Mouse (Mus musculus): Measurements from ENCODE around the gene Fgd6.

Fgd6 gene

GRCm38 (mm10) chr10:94060190-94060589 is 24.4 kb downstream of the Fgd6 start:
- H3K27me3 ChIP-seq (ENCODE audit: control insufficient read depth, insufficient read depth, low read length, poor library complexity, severe bottlenecking): no peaks in the 10 kb centered on the region
- DNase-seq (ENCODE audit: low read depth, low spot score): peak; percentile 8
- H3K36me3 ChIP-seq (ENCODE audit: control insufficient read depth, insufficient read depth, low read length, poor library complexity, severe bottlenecking): no peaks in the 10 kb centered on the region

- no peaks in the 10 kb centered on the region for H3K36me3 ChIP-seq (ENCODE audit: control insufficient read depth, insufficient read depth, low read length, poor library complexity, severe bottlenecking)
- no peaks in the 10 kb centered on the region for H3K27me3 ChIP-seq (ENCODE audit: control insufficient read depth, insufficient read depth, low read length, poor library complexity, severe bottlenecking)
- DNase-seq (ENCODE audit: low read depth, low spot score): no peak
Observed at GRCm38 (mm10) chr10:94062357-94062756, 26.6 kb downstream of the Fgd6 start.

GRCm38 (mm10) chr10:94066896-94067295 is 31.1 kb downstream of the Fgd6 start:
- no peak for DNase-seq (ENCODE audit: low read depth, low spot score)
- H3K27me3 ChIP-seq (ENCODE audit: control insufficient read depth, insufficient read depth, low read length, poor library complexity, severe bottlenecking): no peaks in the 10 kb centered on the region
- no peaks in the 10 kb centered on the region for H3K36me3 ChIP-seq (ENCODE audit: control insufficient read depth, insufficient read depth, low read length, poor library complexity, severe bottlenecking)

- H3K27me3 ChIP-seq (ENCODE audit: control insufficient read depth, insufficient read depth, low read length, poor library complexity, severe bottlenecking): no peaks in the 10 kb centered on the region
- no peak for DNase-seq (ENCODE audit: low read depth, low spot score)
- no peaks in the 10 kb centered on the region for H3K36me3 ChIP-seq (ENCODE audit: control insufficient read depth, insufficient read depth, low read length, poor library complexity, severe bottlenecking)
Observed at GRCm38 (mm10) chr10:94068701-94069100, 32.9 kb downstream of the Fgd6 start.

- no peaks in the 10 kb centered on the region for H3K27me3 ChIP-seq (ENCODE audit: control insufficient read depth, insufficient read depth, low read length, poor library complexity, severe bottlenecking)
- 0 out of 2 replicates have a peak, but pooled peaks cover 2% of the 10 kb centered on the region for H3K36me3 ChIP-seq (ENCODE audit: control insufficient read depth, insufficient read depth, low read length, poor library complexity, severe bottlenecking)
- no peak for DNase-seq (ENCODE audit: low read depth, low spot score)
Observed at GRCm38 (mm10) chr10:94071641-94072040, 35.8 kb downstream of the Fgd6 start.

GRCm38 (mm10) chr10:94072261-94072915 is 36.6 kb downstream of the Fgd6 start:
- DNase-seq (ENCODE audit: low read depth, low spot score): no peak
- Histone ChIP-seq H3K36me3 (ENCODE audit: control insufficient read depth, insufficient read depth, low read length, poor library complexity, severe bottlenecking) (0 out of 2 replicates have a peak, but pooled peaks cover 2% of the 10 kb centered on the region), H3K27me3 (ENCODE audit: control insufficient read depth, insufficient read depth, low read length, poor library complexity, severe bottlenecking) (no peaks in the 10 kb centered on the region)

GRCm38 (mm10) chr10:94072916-94073465 is 37.2 kb downstream of the Fgd6 start:
- H3K27me3 ChIP-seq (ENCODE audit: control insufficient read depth, insufficient read depth, low read length, poor library complexity, severe bottlenecking): no peaks in the 10 kb centered on the region
- no peak for DNase-seq (ENCODE audit: low read depth, low spot score)
- 0 out of 2 replicates have a peak, but pooled peaks cover 2% of the 10 kb centered on the region for H3K36me3 ChIP-seq (ENCODE audit: control insufficient read depth, insufficient read depth, low read length, poor library complexity, severe bottlenecking)

- no peak for DNase-seq (ENCODE audit: low read depth, low spot score)
- Histone ChIP-seq H3K27me3 (ENCODE audit: control insufficient read depth, insufficient read depth, low read length, poor library complexity, severe bottlenecking) (no peaks in the 10 kb centered on the region), H3K36me3 (ENCODE audit: control insufficient read depth, insufficient read depth, low read length, poor library complexity, severe bottlenecking) (0 out of 2 replicates have a peak, but pooled peaks cover 2% of the 10 kb centered on the region)
Observed at GRCm38 (mm10) chr10:94076966-94077825, 41.4 kb downstream of the Fgd6 start.

- Histone ChIP-seq H3K27me3 (ENCODE audit: control insufficient read depth, insufficient read depth, low read length, poor library complexity, severe bottlenecking) (no peaks in the 10 kb centered on the region), H3K36me3 (ENCODE audit: control insufficient read depth, insufficient read depth, low read length, poor library complexity, severe bottlenecking) (no peaks in the 10 kb centered on the region)
- DNase-seq (ENCODE audit: low read depth, low spot score): no peak
Observed at GRCm38 (mm10) chr10:94080740-94081139, 44.9 kb downstream of the Fgd6 start.

GRCm38 (mm10) chr10:94082040-94082734 is 46.4 kb downstream of the Fgd6 start:
- no peaks in the 10 kb centered on the region for H3K36me3 ChIP-seq (ENCODE audit: control insufficient read depth, insufficient read depth, low read length, poor library complexity, severe bottlenecking)
- H3K27me3 ChIP-seq (ENCODE audit: control insufficient read depth, insufficient read depth, low read length, poor library complexity, severe bottlenecking): no peaks in the 10 kb centered on the region
- DNase-seq (ENCODE audit: low read depth, low spot score): peak; percentile 34

GRCm38 (mm10) chr10:94086315-94086714 is 50.5 kb downstream of the Fgd6 start:
- Histone ChIP-seq H3K36me3 (ENCODE audit: control insufficient read depth, insufficient read depth, low read length, poor library complexity, severe bottlenecking) (no peaks in the 10 kb centered on the region), H3K27me3 (ENCODE audit: control insufficient read depth, insufficient read depth, low read length, poor library complexity, severe bottlenecking) (no peaks in the 10 kb centered on the region)
- DNase-seq (ENCODE audit: low read depth, low spot score): no peak

GRCm38 (mm10) chr10:94087367-94088077 is 51.7 kb downstream of the Fgd6 start:
- H3K27me3 ChIP-seq (ENCODE audit: control insufficient read depth, insufficient read depth, low read length, poor library complexity, severe bottlenecking): no peaks in the 10 kb centered on the region
- peaks cover 3% of the 10 kb centered on the region; the same call in 1 of the 2 replicates for H3K36me3 ChIP-seq (ENCODE audit: control insufficient read depth, insufficient read depth, low read length, poor library complexity, severe bottlenecking)
- no peak for DNase-seq (ENCODE audit: low read depth, low spot score)

- no peak for DNase-seq (ENCODE audit: low read depth, low spot score)
- Histone ChIP-seq H3K27me3 (ENCODE audit: control insufficient read depth, insufficient read depth, low read length, poor library complexity, severe bottlenecking) (no peaks in the 10 kb centered on the region), H3K36me3 (ENCODE audit: control insufficient read depth, insufficient read depth, low read length, poor library complexity, severe bottlenecking) (peaks cover 3% of the 10 kb centered on the region; the same call in 1 of the 2 replicates)
Observed at GRCm38 (mm10) chr10:94090032-94090431, 54.2 kb downstream of the Fgd6 start.

- no peaks in the 10 kb centered on the region for H3K27me3 ChIP-seq (ENCODE audit: control insufficient read depth, insufficient read depth, low read length, poor library complexity, severe bottlenecking)
- peaks cover 3% of the 10 kb centered on the region; the same call in 1 of the 2 replicates for H3K36me3 ChIP-seq (ENCODE audit: control insufficient read depth, insufficient read depth, low read length, poor library complexity, severe bottlenecking)
- peak; percentile 29 for DNase-seq (ENCODE audit: low read depth, low spot score)
Observed at GRCm38 (mm10) chr10:94093534-94093933, 57.7 kb downstream of the Fgd6 start.

Data from splenic B cell, adult 2 months (primary cell).